Mouse (Mus musculus) heart, embryonic 16.5 days (tissue): ENCODE measurements at regions not wholly inside any gene's neighbourhood (a gene's known extent, or its start where the extent isn't known, plus 50 kb on each side); places are given as distances from the start of the nearest gene placed in this dataset.
A peak's percentile ranks its signal among the peaks of the same experiment; 100 is the strongest.

ENCODE experiments used
- ATAC-seq: fragments of 200-750 bp; cut with Nextera tagmentation; replicated peaks from 2 replicates; pipeline ENCODE4 v1.8.0; 2017; ENCODE audit warnings: moderate number of reproducible peaks; ENCODE audit not compliant: insufficient read depth, low FRiP score; ENCODE audit errors: extremely low read depth
- H3K27ac ChIP-seq: fragments of 300-500 bp; sonication (generic); 2 replicates; pipeline ENCODE4 v1.5.1; 2014; ENCODE audit warnings: mild to moderate bottlenecking, low read length, control low read depth, moderate library complexity
- H3K27me3 ChIP-seq: fragments of 300-500 bp; sonication (generic); 2 replicates; pipeline ENCODE4 v1.6.1; 2014; ENCODE audit warnings: low read length, mixed read lengths; ENCODE audit not compliant: control insufficient read depth, insufficient read depth
- H3K36me3 ChIP-seq: fragments of 300-500 bp; sonication (generic); 2 replicates; pipeline ENCODE4 v1.6.1; 2014; ENCODE audit not compliant: control insufficient read depth, insufficient read depth
- H3K4me1 ChIP-seq: fragments of 300-500 bp; sonication (generic); 2 replicates; pipeline ENCODE4 v1.6.1; 2014; ENCODE audit warnings: low read length, mixed read lengths; ENCODE audit not compliant: control insufficient read depth, insufficient read depth
- H3K4me2 ChIP-seq: fragments of 300-500 bp; sonication (generic); 2 replicates; pipeline ENCODE4 v1.6.1; 2014; ENCODE audit warnings: low read depth, mild to moderate bottlenecking, control low read depth, low read length
- H3K4me3 ChIP-seq: fragments of 300-500 bp; sonication (generic); 2 replicates; pipeline ENCODE4 v1.5.1; 2014; ENCODE audit warnings: mild to moderate bottlenecking, control low read depth, low read length
- H3K9ac ChIP-seq: fragments of 300-500 bp; sonication (generic); 2 replicates; pipeline ENCODE4 v1.6.1; 2014; ENCODE audit warnings: low read length, control low read depth
- H3K9me3 ChIP-seq: fragments of 300-500 bp; sonication (generic); replicated peaks from 2 replicates; pipeline ENCODE4 v1.6.1; 2016; ENCODE audit warnings: low read length; ENCODE audit not compliant: control insufficient read depth
- WGBS: fragments of 180-500 bp; shearing (Covaris S2); extraction: QIAGEN DNeasy Blood & Tissue Kit; methylation state at CpG from one replicate; pipeline ENCODE4 v1.1.7; 2014; 5-methylcytosine and 5-hydroxymethylcytosine counted together

DNA sequence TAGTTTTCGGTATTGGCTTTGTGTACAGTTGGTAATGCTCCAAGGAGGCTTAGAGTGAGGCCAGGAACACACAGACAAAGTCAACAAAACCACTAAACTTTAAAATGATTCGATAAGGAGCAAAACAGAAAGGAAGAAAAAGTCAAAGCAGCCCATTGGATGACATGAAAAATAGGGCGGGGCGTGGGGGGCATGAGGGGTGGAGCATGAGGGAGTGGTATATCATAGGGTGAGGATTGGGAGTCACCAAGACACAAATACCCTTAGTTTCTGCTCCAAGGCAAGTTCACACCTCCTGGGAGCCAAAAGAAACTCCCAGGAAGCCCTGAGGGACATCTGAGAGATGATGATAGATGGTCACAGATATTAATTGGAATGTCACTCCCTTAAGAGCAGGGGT is 262.2 kb upstream of the Pard3b start:
- no peak overlapping the region for H3K4me3 ChIP-seq
- 45% methylated on average over 4 of the region's 4 CpGs for WGBS
- H3K4me2 ChIP-seq: no peak overlapping the region
- no peak overlapping the region for H3K27ac ChIP-seq
- ATAC-seq: no peak
- H3K36me3 ChIP-seq: no peaks in the 10 kb centered on the region
- peaks cover 5% of the 10 kb centered on the region; the same call in 1 of the 2 replicates for H3K4me1 ChIP-seq
- H3K9me3 ChIP-seq: peaks cover under 1% of the 10 kb centered on the region; the same call in 1 of the 2 replicates
- no peaks in the 10 kb centered on the region; the same call in 1 of the 2 replicates for H3K27me3 ChIP-seq
- no peak overlapping the region for H3K9ac ChIP-seq

DNA sequence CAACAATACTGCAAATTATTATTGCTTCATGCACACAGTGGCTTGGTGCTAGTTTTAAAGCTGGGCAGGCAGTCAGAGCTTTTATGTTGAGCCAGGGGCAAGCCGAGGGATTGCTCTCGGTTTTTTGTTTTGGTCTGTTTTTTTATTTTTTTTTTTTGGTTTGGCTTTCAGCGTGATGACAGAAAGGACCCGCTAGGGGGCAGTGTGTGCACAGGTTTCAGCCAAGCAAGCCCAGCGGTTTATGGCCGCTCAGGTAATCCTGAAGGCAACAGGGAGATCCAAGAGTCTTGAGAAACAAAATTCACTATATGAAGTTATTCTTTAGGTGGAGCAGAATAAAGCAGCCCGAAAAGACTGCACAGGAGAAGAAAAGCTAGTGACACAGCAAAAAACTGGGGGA is 261.6 kb upstream of the Pard3b start:
- no peak for ATAC-seq
- no peaks in the 10 kb centered on the region for H3K9me3 ChIP-seq
- 1% methylated on average over 7 of the region's 7 CpGs for WGBS

DNA sequence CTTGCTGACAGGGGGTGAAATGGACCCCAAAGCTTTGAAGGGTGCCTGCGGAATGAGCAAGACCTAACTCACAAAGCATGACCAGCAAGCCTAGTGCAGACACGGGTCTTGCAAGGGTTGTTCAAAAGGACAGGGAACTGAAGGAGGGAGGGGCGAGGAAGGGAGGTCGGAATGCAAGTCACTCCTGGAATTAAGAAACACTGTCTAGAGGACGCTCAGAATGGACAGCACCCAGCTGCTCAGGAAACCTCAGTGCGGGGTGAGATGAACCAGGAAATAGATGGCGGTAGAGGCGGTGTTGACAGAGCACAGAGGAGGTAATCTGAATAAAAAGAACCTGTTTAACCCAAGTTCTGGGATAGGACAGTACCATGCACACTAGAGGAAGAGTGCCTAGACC is 260.4 kb upstream of the Pard3b start:
- ATAC-seq: no peak
- H3K9me3 ChIP-seq: no peaks in the 10 kb centered on the region
- peak overlapping the region; percentile 6; the same call in 1 of the 2 replicates for H3K4me2 ChIP-seq
- H3K36me3 ChIP-seq: no peaks in the 10 kb centered on the region
- peaks cover 5% of the 10 kb centered on the region; the same call in 1 of the 2 replicates for H3K4me1 ChIP-seq
- WGBS: 39% methylated on average over 8 of the region's 8 CpGs
- no peak overlapping the region for H3K27ac ChIP-seq
- no peaks in the 10 kb centered on the region; the same call in 1 of the 2 replicates for H3K27me3 ChIP-seq
- H3K9ac ChIP-seq: no peak overlapping the region
- no peak overlapping the region for H3K4me3 ChIP-seq

More for the DNA sequence above, 261.6 kb upstream of the Pard3b start:
- peak overlapping the region; percentile 32 for H3K4me3 ChIP-seq
- H3K4me2 ChIP-seq: peak overlapping the region; percentile 63
- H3K9ac ChIP-seq: peak overlapping the region; percentile 56; the same call in 1 of the 2 replicates
- H3K4me1 ChIP-seq: peaks cover 5% of the 10 kb centered on the region; the same call in 1 of the 2 replicates
- no peaks in the 10 kb centered on the region; the same call in 1 of the 2 replicates for H3K27me3 ChIP-seq
- no peak overlapping the region for H3K27ac ChIP-seq
- H3K36me3 ChIP-seq: no peaks in the 10 kb centered on the region

- Histone ChIP-seq H3K4me1 (peaks cover 2% of the 10 kb centered on the region; the same call in 1 of the 2 replicates), H3K4me2 (no peak overlapping the region), H3K9me3 (no peaks in the 10 kb centered on the region), H3K4me3 (no peak overlapping the region), H3K9ac (no peak overlapping the region), H3K27me3 (no peaks in the 10 kb centered on the region; the same call in 1 of the 2 replicates), H3K36me3 (no peaks in the 10 kb centered on the region), H3K27ac (no peak overlapping the region)
- no peak for ATAC-seq
- 79% methylated on average over 21 of the region's 21 CpGs for WGBS
Measured at GRCm38 (mm10) chr1:61379771-61380517, 258.7 kb upstream of the Pard3b start.

GRCm38 (mm10) chr1:61387587-61387986 is 251.0 kb upstream of the Pard3b start:
- H3K9ac ChIP-seq: no peak overlapping the region
- H3K36me3 ChIP-seq: no peaks in the 10 kb centered on the region
- no peak overlapping the region for H3K4me2 ChIP-seq
- H3K27me3 ChIP-seq: no peaks in the 10 kb centered on the region
- H3K27ac ChIP-seq: no peak overlapping the region
- ATAC-seq: no peak
- no peaks in the 10 kb centered on the region for H3K9me3 ChIP-seq
- no peak overlapping the region for H3K4me3 ChIP-seq
- H3K4me1 ChIP-seq: no peaks in the 10 kb centered on the region
- 48% methylated on average over 4 of the region's 4 CpGs for WGBS

- Histone ChIP-seq H3K4me3 (no peak overlapping the region), H3K27ac (no peak overlapping the region), H3K4me1 (no peaks in the 10 kb centered on the region), H3K27me3 (no peaks in the 10 kb centered on the region), H3K36me3 (no peaks in the 10 kb centered on the region), H3K4me2 (no peak overlapping the region), H3K9ac (no peak overlapping the region), H3K9me3 (no peaks in the 10 kb centered on the region)
- 69% methylated on average over 6 of the region's 6 CpGs for WGBS
- ATAC-seq: no peak
Measured at GRCm38 (mm10) chr1:61397796-61398195, 240.8 kb upstream of the Pard3b start.

- no peaks in the 10 kb centered on the region for H3K9me3 ChIP-seq
- H3K27ac ChIP-seq: no peak overlapping the region
- no peak for ATAC-seq
- no peaks in the 10 kb centered on the region for H3K36me3 ChIP-seq
- H3K4me3 ChIP-seq: peak overlapping the region; percentile 37
- no peaks in the 10 kb centered on the region for H3K4me1 ChIP-seq
- no peak overlapping the region for H3K9ac ChIP-seq
- WGBS: 43% methylated on average over 8 of the region's 8 CpGs
- peak overlapping the region; percentile 50 for H3K4me2 ChIP-seq
- no peaks in the 10 kb centered on the region for H3K27me3 ChIP-seq
Measured at GRCm38 (mm10) chr1:61402339-61402738, 236.3 kb upstream of the Pard3b start.

DNA sequence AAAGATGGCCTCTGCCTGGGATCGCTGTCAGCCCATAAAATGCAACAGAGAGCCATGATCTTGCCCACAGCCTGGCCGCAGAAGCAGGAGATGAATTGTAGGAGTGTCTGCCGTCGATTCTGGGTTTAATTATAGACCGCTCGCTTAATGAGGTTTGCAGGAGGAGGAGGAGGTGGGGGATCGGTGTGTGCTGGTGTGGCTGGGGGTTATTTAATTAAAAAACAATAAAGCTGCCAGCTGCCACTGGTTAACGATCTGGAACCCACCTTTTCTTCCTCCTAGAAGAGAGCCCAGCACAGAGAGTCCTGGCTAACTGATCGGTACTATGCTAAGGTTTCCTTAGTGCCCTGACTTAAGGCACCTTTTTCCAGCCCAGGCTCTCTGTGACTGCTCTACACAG is 231.4 kb upstream of the Pard3b start:
- H3K9ac ChIP-seq: no peak overlapping the region
- no peak overlapping the region for H3K4me3 ChIP-seq
- H3K9me3 ChIP-seq: no peaks in the 10 kb centered on the region
- no peak for ATAC-seq
- no peak overlapping the region for H3K4me2 ChIP-seq
- 66% methylated on average over 9 of the region's 9 CpGs for WGBS
- no peak overlapping the region for H3K27ac ChIP-seq
- no peaks in the 10 kb centered on the region for H3K4me1 ChIP-seq
- no peaks in the 10 kb centered on the region for H3K27me3 ChIP-seq
- H3K36me3 ChIP-seq: no peaks in the 10 kb centered on the region

- Histone ChIP-seq H3K9ac (no peak overlapping the region), H3K27me3 (no peaks in the 10 kb centered on the region), H3K27ac (no peak overlapping the region), H3K9me3 (no peaks in the 10 kb centered on the region), H3K4me3 (no peak overlapping the region), H3K4me2 (no peak overlapping the region), H3K36me3 (no peaks in the 10 kb centered on the region), H3K4me1 (no peaks in the 10 kb centered on the region)
- no peak for ATAC-seq
- 44% methylated on average over 2 of the region's 2 CpGs for WGBS
Measured at GRCm38 (mm10) chr1:61414772-61415171, 223.9 kb upstream of the Pard3b start.
